ENCODE assay signal across 26 mouse cellular contexts in the genomic region with DNA sequence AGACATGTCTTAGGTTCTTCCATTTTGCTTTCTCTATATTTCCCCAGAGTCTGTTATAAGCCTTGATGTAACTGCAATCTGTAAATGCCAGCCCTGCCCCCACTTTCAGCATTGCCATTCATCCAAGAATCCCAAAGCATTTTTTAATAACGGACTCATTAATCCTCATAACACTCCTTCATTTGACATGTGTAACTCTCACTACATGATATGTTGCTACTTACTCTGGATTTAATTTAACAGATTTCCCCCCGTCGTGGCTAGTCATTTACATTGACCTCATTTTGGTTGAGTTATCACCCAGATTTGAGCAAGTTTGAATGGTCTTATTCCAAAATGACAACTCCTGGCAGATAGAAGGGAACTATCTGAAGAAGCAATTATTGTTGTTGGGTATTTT.
"Had no signal": no experiment of that assay in that cellular context is flagged by ENCODE, and none has a peak within 500 bp of the region (broad histone marks: within the 10 kb centered on the region; RNA-seq: fewer than 3 reads in every experiment).

No protein-coding gene starts in this region.

- DNase-seq: cerebellum, adult 2 months; cerebellum, adult 8-10 months; cerebellum, adult 9-10 months; cerebellum, adult 9-11 months; cerebellum, postnatal 10 days; cerebellum, postnatal 14 days; cerebellum, postnatal 25 days; cerebellum, postnatal 36 days; embryo, embryonic 11 days; forebrain, postnatal 0 days; gastrocnemius, adult 2 months; gastrocnemius, postnatal 10 days; gastrocnemius, postnatal 14 days; gastrocnemius, postnatal 25 days; gastrocnemius, postnatal 36 days; heart, adult 18-20 months; heart, adult 2 months had no signal

- H3K4me1 ChIP-seq: embryonic facial prominence, embryonic 12.5 days; embryonic facial prominence, embryonic 13.5 days; embryonic facial prominence, embryonic 15.5 days had no signal

- H3K4me3 ChIP-seq: embryonic facial prominence, embryonic 10.5 days; embryonic facial prominence, embryonic 12.5 days; embryonic facial prominence, embryonic 13.5 days; embryonic facial prominence, embryonic 15.5 days; erythroblast, embryonic 14.5 days; forebrain, embryonic 10.5 days; forebrain, embryonic 12.5 days; forebrain, embryonic 13.5 days; forebrain, embryonic 15.5 days; gastrocnemius, adult 2 months; heart, adult 2 months had no signal
